Mouse (Mus musculus) liver, embryonic 14.5 days (tissue): ENCODE results near the gene Nop9.

Experiments
- CTCF ChIP-seq: IDR thresholded peaks from 2 replicates; pipeline ENCODE4 v1.5.1; 2016; ENCODE audit warnings: antibody characterized with exemption, low read depth, control low read depth
- EP300 ChIP-seq: IDR thresholded peaks from 2 replicates; pipeline ENCODE4 v1.6.1; 2016; ENCODE audit warnings: antibody characterized with exemption, low read depth

DNA sequence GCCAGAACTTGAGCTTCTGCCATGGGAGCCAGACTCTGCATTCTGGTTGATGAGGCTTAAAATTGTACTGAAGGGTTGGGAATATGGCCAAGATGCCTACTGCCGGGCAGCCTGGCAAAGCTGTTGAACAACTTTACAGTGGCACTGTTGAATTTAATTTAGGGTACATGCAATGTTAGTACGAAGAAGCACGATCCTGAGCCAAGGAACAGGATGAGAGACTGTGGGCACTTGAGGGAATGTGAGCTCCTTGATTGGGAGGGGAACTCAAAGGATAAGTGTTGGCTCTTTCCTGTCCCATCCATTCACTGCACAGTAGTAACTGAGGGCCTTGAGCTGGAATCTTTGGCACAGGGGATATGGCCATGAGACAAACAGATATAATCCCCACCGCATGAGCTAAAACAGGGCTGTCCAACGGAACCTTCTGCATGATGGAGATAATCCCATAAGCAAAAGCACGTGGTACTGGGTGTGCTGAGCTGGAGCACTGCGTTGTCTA is 14.9 kb upstream of the Nop9 start:
- no peak for TF ChIP-seq CTCF
- TF ChIP-seq EP300, result no peak
